Mouse (Mus musculus) forebrain, embryonic 13.5 days (tissue): ENCODE measurements around the gene Srarp. TPM values are rescaled to one million over a fixed set of nuclear protein-coding genes. Genes with fewer than 3 reads are reported as not detected.

Experiments
- ATAC-seq: fragments of 200-750 bp; cut with Nextera tagmentation; 2 replicates; pipeline ENCODE4 v1.8.0; 2017
- H3K27ac ChIP-seq: fragments of 300-500 bp; sonication (generic); 2 replicates; pipeline ENCODE4 v1.5.1; 2015; ENCODE audit warnings: inconsistent platforms, mild to moderate bottlenecking, moderate library complexity
- H3K27me3 ChIP-seq: fragments of 300-500 bp; sonication (generic); 2 replicates; pipeline ENCODE4 v1.6.1; 2015; ENCODE audit warnings: mild to moderate bottlenecking, inconsistent platforms
- H3K36me3 ChIP-seq: fragments of 300-500 bp; sonication (generic); 2 replicates; pipeline ENCODE4 v1.6.1; 2015; ENCODE audit warnings: mild to moderate bottlenecking, inconsistent platforms; ENCODE audit not compliant: poor library complexity, severe bottlenecking
- H3K4me1 ChIP-seq: fragments of 300-500 bp; sonication (generic); 2 replicates; pipeline ENCODE4 v1.6.1; 2015; ENCODE audit warnings: inconsistent platforms
- H3K4me2 ChIP-seq: fragments of 300-500 bp; sonication (generic); 2 replicates; pipeline ENCODE4 v1.6.1; 2015; ENCODE audit warnings: inconsistent platforms, mild to moderate bottlenecking, moderate library complexity
- H3K4me3 ChIP-seq: fragments of 300-500 bp; sonication (generic); 2 replicates; pipeline ENCODE4 v1.5.1; 2015; ENCODE audit warnings: mild to moderate bottlenecking, inconsistent platforms
- H3K9ac ChIP-seq: fragments of 300-500 bp; sonication (generic); 2 replicates; pipeline ENCODE4 v1.6.1; 2015; ENCODE audit warnings: mild to moderate bottlenecking, inconsistent platforms
- H3K9me3 ChIP-seq: fragments of 300-500 bp; sonication (generic); replicated peaks from 2 replicates; pipeline ENCODE4 v1.6.1; 2016; ENCODE audit warnings: inconsistent platforms
- WGBS: fragments of 180-500 bp; shearing (Covaris S2); methylation state at CpG from one replicate; pipeline ENCODE4 v1.1.7; 2015; 5-methylcytosine and 5-hydroxymethylcytosine counted together
- polyA plus RNA-seq: library from polyadenylated mRNA; unstranded; fragments of >200 nt; fragmentation: Nextera tagmentation; extraction: Ambion mirVana; gene quantifications from 2 replicates; pipeline ENCODE4 v1.2.1, GENCODE M21; 2015

Srarp gene
- polyA plus RNA-seq, 1 experiment from 2014 or later, result not detected

DNA sequence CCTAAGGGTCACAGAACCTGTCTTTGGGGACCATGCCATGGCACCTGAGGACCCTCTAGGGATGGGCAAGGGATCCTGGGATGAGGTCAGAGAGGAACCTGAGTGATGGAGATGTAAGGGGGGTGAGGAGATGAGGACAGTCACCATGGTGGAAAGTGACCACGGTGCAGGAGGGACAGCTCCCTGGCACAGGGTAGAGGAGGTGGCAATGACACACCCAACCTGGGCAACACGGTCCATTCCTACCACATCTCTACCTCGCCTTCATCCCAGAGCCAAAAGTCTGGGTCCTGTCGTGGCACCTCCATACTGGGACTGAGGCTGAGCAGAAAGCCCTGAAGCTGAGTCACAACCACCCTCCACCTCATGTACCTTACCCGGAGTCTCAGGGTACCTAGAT, 13.1 kb downstream of the Srarp start:
- Histone ChIP-seq H3K4me2 (no peak overlapping the region), H3K9me3 (no peaks in the 10 kb centered on the region), H3K4me1 (peaks cover 12% of the 10 kb centered on the region), H3K27ac (no peak overlapping the region), H3K4me3 (no peak overlapping the region), H3K36me3 (no peaks in the 10 kb centered on the region), H3K27me3 (peaks cover 23% of the 10 kb centered on the region; the same call in 1 of the 2 replicates), H3K9ac (no peak overlapping the region)
- no peak for ATAC-seq
- WGBS, result 86% methylated on average over 5 of the region's 5 CpGs

DNA sequence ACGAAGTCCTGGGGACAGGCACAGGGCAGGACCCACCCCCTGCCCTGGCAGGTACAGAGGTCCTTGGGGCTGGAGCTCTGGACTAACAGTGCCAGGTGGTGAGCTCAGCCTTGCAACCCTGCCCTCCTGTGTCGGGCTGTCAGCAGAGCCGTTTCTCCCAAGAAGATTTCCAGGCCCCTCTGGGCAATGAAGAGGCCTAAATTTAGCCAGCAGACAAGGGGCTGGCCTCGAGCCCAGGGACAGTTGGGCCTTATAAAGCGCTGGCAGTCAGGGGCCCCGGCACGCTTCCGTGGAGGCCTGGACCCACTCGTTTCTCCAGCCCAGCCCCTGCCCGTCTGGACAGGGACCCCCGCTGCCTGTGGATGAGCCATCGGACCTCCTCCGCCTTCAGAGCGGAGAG, 14.5 kb downstream of the Srarp start:
- no peak overlapping the region for H3K27ac ChIP-seq
- H3K9me3 ChIP-seq, result no peaks in the 10 kb centered on the region
- no peak overlapping the region for H3K4me2 ChIP-seq
- no peak overlapping the region for H3K9ac ChIP-seq
- 72% methylated on average over 14 of the region's 14 CpGs for WGBS
- peaks cover 23% of the 10 kb centered on the region; the same call in 1 of the 2 replicates for H3K27me3 ChIP-seq
- H3K36me3 ChIP-seq, result no peaks in the 10 kb centered on the region
- peaks cover 12% of the 10 kb centered on the region for H3K4me1 ChIP-seq
- ATAC-seq, result no peak
- H3K4me3 ChIP-seq, result no peak overlapping the region

- Histone ChIP-seq H3K9me3 (no peaks in the 10 kb centered on the region), H3K4me1 (peaks cover 8% of the 10 kb centered on the region), H3K4me2 (no peak overlapping the region), H3K27ac (no peak overlapping the region), H3K9ac (no peak overlapping the region), H3K27me3 (peaks cover 21% of the 10 kb centered on the region; the same call in 1 of the 2 replicates), H3K36me3 (no peaks in the 10 kb centered on the region), H3K4me3 (no peak overlapping the region)
- WGBS, result 60% methylated on average over 9 of the region's 9 CpGs
- ATAC-seq, result no peak
Measured at GRCm38 (mm10) chr4:141420886-141421285, 15.0 kb downstream of the Srarp start.

DNA sequence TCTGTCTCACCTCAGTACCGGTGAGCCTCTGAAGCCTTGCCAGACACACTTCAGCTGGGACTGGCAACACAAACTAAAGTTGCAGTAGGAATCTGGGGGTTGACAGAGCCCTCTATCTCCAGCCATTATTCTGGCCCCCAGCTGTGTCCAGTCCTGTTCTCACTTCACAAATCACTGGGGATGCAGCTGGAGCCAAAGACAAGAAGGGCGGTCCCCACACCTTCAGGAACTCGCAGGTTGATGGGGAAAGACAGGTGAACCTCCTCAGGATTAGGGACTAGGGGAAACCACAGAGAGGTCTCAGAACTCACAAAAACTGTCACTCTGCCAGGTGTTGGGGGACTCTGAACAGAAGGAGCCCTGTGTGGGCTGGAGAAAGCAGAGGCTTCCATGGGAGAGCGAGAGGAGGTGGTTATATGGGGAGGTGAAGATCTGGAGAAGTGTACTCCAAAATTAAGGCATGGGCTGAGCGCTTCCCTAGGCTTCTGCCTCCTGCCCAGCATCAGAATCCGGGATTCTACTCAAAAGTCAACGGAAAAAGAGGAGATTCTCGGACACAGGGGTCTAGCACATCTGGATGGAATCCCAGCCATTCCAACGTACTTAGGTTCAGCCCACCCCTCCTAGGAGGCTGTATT, 15.6 kb downstream of the Srarp start, which contains the start of gene Hspb7:
Gene Hspb7 (plus strand): TSS at position 588 of the 638 bp plus-strand sequence.
- H3K9me3 ChIP-seq, result no peaks in the 10 kb centered on the region
- peaks cover 2% of the 10 kb centered on the region for H3K4me1 ChIP-seq
- no peak within 1 kb of the TSS for H3K4me3 ChIP-seq
- H3K27me3 ChIP-seq, result peaks cover 16% of the 10 kb centered on the region; the same call in 1 of the 2 replicates
- no peaks in the 10 kb centered on the region for H3K36me3 ChIP-seq
- no peak within 1 kb of the TSS for H3K9ac ChIP-seq
- 69% methylated on average over 9 of the region's 9 CpGs for WGBS
- H3K27ac ChIP-seq, result no peak within 1 kb of the TSS
- no peak within 1 kb of the TSS for H3K4me2 ChIP-seq
- ATAC-seq, result no peak

DNA sequence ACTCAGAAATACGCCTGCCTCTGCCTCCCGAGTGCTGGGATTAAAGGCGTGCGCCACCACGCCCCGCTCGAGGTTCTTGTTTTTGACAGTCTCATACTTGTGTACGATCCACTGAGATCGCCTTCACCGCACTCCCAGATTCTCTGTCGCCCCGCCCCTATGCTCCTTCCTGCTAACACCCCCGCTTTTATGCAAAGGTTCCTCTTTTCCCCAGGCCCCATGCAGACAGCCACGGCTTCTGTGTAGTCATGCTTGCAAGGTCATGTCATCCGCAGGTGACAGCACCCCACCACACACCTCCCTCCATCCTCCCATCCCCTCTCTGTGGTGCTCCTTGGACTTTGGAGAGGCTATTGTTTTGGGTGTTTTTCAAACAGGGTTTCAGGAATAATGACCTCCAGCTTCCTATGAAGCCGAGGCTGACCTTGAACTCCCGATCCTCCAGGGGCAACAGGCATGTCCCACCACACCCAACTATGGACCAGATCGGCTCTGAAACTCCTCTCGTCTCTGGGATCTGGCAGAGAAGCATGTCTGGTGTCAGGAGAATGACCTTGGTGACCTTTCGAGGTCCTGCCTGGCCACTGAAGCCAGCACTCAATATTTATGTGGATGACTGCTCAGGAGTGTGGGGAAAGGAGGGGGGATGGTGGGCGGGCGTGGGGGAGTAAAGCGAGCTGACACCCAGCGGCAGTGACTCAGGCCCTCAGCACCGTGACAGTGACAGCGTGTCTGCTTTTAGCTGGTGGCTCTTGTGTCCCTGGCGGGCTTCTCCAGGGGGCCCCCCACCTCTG, 16.3 kb downstream of the Srarp start:
- H3K4me3 ChIP-seq, result no peak overlapping the region
- 71% methylated on average over 27 of the region's 27 CpGs for WGBS
- H3K4me2 ChIP-seq, result no peak overlapping the region
- H3K27ac ChIP-seq, result no peak overlapping the region
- H3K4me1 ChIP-seq, result no peaks in the 10 kb centered on the region
- peaks cover 10% of the 10 kb centered on the region; the same call in 1 of the 2 replicates for H3K27me3 ChIP-seq
- no peaks in the 10 kb centered on the region for H3K9me3 ChIP-seq
- no peak for ATAC-seq
- no peaks in the 10 kb centered on the region for H3K36me3 ChIP-seq
- H3K9ac ChIP-seq, result no peak overlapping the region

DNA sequence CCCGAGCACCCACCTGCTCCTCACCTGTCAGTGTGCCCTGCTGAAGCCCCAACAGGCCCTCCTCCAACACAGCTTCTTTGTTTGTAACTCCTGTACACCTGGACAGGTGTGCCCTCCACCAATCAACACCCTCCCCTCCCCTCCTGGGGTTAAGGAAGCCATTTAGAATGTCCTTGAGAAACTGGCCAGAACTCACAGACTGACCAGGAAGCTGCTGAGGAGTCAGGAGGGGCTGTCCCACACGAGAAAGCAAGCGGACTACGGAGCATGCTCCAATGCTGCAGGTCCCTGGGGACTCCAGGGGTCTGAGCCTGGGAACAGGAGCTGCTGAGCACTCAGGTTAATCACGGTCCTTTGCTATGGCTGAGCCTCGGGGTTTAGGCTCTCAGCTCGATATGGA, 20.0 kb downstream of the Srarp start, which contains the start of gene Clcnkb:
Gene Clcnkb (minus strand): TSS at position 91 of the 400 bp plus-strand sequence.
- Histone ChIP-seq H3K9me3 (no peaks in the 10 kb centered on the region), H3K9ac (no peak within 1 kb of the TSS), H3K4me3 (no peak within 1 kb of the TSS), H3K4me1 (no peaks in the 10 kb centered on the region), H3K27ac (no peak within 1 kb of the TSS), H3K27me3 (no peaks in the 10 kb centered on the region), H3K4me2 (no peak within 1 kb of the TSS), H3K36me3 (no peaks in the 10 kb centered on the region)
- ATAC-seq, result no peak
- 73% methylated on average over 7 of the region's 7 CpGs for WGBS

GRCm38 (mm10) chr4:141411430-141411992, 24.4 kb downstream of the Srarp start:
- Histone ChIP-seq H3K27me3 (0 out of 2 replicates have a peak, but pooled peaks cover 5% of the 10 kb centered on the region), H3K4me2 (no peak overlapping the region), H3K36me3 (no peaks in the 10 kb centered on the region), H3K9me3 (no peaks in the 10 kb centered on the region), H3K4me1 (no peaks in the 10 kb centered on the region), H3K4me3 (no peak overlapping the region), H3K27ac (no peak overlapping the region), H3K9ac (no peak overlapping the region)
- ATAC-seq, result no peak
- 18% methylated on average over 22 of the region's 22 CpGs for WGBS

DNA sequence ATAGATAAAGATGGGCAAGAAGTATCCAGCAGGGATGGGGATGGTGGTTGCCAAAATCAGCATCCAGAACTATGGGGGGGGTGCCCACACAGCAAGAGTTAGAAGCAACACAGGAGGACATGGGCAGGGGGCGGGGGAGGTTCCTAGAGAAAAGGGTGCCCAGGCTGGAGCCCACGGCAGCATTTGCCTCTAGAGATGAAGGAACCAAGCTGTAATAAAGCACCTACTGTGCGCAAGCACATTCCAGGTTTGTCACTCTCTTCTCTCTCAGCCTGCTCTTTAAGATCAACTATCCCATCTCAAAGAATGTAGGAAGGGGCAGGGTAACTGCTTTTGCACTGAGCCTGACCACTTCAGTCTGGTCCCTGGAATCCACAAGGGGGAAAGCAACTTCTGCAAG, 27.3 kb downstream of the Srarp start:
- WGBS, result 94% methylated on average over 3 of the region's 3 CpGs

GRCm38 (mm10) chr4:141406516-141407299, 29.2 kb downstream of the Srarp start:
- Histone ChIP-seq H3K4me2 (no peak overlapping the region), H3K27me3 (peaks cover 18% of the 10 kb centered on the region), H3K36me3 (no peaks in the 10 kb centered on the region), H3K9ac (no peak overlapping the region), H3K4me3 (no peak overlapping the region), H3K27ac (no peak overlapping the region), H3K4me1 (0 out of 2 replicates have a peak, but pooled peaks cover 4% of the 10 kb centered on the region), H3K9me3 (no peaks in the 10 kb centered on the region)
- WGBS, result 38% methylated on average over 14 of the region's 14 CpGs
- no peak for ATAC-seq

More for the DNA sequence above, 27.3 kb downstream of the Srarp start:
- Histone ChIP-seq H3K36me3 (no peaks in the 10 kb centered on the region), H3K9me3 (no peaks in the 10 kb centered on the region), H3K4me1 (0 out of 2 replicates have a peak, but pooled peaks cover 4% of the 10 kb centered on the region), H3K4me2 (no peak overlapping the region), H3K4me3 (no peak overlapping the region), H3K27ac (no peak overlapping the region), H3K27me3 (peaks cover 17% of the 10 kb centered on the region), H3K9ac (no peak overlapping the region)
- no peak for ATAC-seq

- H3K9ac ChIP-seq, result no peak overlapping the region
- peaks cover 13% of the 10 kb centered on the region for H3K27me3 ChIP-seq
- WGBS, result 82% methylated on average over 3 of the region's 3 CpGs
- no peak overlapping the region for H3K4me3 ChIP-seq
- H3K36me3 ChIP-seq, result no peaks in the 10 kb centered on the region
- H3K9me3 ChIP-seq, result no peaks in the 10 kb centered on the region
- 0 out of 2 replicates have a peak, but pooled peaks cover 4% of the 10 kb centered on the region for H3K4me1 ChIP-seq
- no peak for ATAC-seq
- no peak overlapping the region for H3K27ac ChIP-seq
- H3K4me2 ChIP-seq, result no peak overlapping the region
Measured at GRCm38 (mm10) chr4:141405314-141405622, 30.6 kb downstream of the Srarp start.

DNA sequence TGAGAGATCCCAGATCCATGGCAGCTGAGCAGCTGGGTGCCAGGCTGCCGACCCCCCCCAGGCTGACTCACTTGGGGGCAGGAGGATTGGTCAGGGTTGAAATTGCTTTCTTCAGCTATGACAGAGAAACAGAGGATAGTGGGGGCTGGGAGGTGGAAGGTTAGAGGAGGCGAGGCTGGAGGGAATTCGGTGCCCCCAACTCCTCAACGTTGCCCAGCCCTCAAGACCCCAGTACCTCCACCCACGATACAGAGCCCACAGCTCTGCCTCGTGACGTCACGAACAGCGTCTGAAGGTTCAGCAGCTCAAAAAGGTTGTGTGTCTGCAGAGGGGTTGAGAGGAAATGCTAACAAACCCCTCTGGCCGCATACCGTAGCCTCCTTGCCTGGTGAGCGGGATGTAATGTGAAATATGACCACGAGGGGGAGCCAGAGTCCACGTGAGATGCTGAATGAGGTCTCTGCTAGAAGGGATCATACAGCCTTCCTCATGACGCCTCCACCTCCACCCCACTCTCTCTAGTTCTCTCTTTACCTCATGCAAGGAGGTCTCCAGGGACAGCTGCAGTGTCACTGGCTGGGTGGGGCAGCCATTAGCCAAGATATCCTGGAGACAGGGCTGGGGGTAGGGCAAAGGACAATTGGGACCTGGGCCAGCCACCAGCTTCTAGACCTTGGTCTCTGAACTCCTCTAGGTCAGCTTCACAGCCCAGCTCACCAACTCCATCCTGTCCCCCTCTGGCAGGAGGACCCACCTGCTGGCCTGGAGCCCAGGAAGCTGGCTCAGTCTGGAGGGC, 31.2 kb downstream of the Srarp start:
- 16% methylated on average over 15 of the region's 15 CpGs for WGBS
- H3K4me3 ChIP-seq, result no peak overlapping the region

More for the DNA sequence above, 31.2 kb downstream of the Srarp start:
- H3K36me3 ChIP-seq, result no peaks in the 10 kb centered on the region
- H3K4me2 ChIP-seq, result peak overlapping the region; percentile 38; the same call in 1 of the 2 replicates
- H3K4me1 ChIP-seq, result 0 out of 2 replicates have a peak, but pooled peaks cover 4% of the 10 kb centered on the region
- H3K27ac ChIP-seq, result no peak overlapping the region
- H3K9ac ChIP-seq, result peak overlapping the region; percentile 37; the same call in 1 of the 2 replicates
- peaks cover 13% of the 10 kb centered on the region for H3K27me3 ChIP-seq
- ATAC-seq, result peak; percentile 87
- no peaks in the 10 kb centered on the region for H3K9me3 ChIP-seq
